Mouse (Mus musculus) limb, embryonic 12.5 days (tissue): Measurements from ENCODE around the gene Cd53. TPM values are rescaled to one million over a fixed set of nuclear protein-coding genes. Genes with fewer than 3 reads are reported as not detected.
A peak's percentile ranks its signal among the peaks of the same experiment; 100 is the strongest.

Experiments used
- ATAC-seq: fragments of 200-750 bp; cut with Nextera tagmentation; 2 replicates; pipeline ENCODE4 v1.8.0; 2017; ENCODE audit warnings: low read depth, moderate TSS enrichment; ENCODE audit not compliant: insufficient number of reproducible peaks, insufficient read depth, low FRiP score, low TSS enrichment
- H3K27ac ChIP-seq: fragments of 300-500 bp; sonication (generic); 2 replicates; pipeline ENCODE4 v1.5.1; 2016; ENCODE audit warnings: mild to moderate bottlenecking, moderate library complexity
- H3K27me3 ChIP-seq: fragments of 300-500 bp; sonication (generic); 2 replicates; pipeline ENCODE4 v1.6.1; 2016; ENCODE audit warnings: mild to moderate bottlenecking, moderate library complexity
- H3K36me3 ChIP-seq: fragments of 300-500 bp; sonication (generic); 2 replicates; pipeline ENCODE4 v1.6.1; 2016; ENCODE audit warnings: mild to moderate bottlenecking, moderate library complexity
- H3K4me1 ChIP-seq: fragments of 300-500 bp; sonication (generic); replicated peaks from 2 replicates; pipeline ENCODE4 v1.6.1; 2016
- H3K4me2 ChIP-seq: fragments of 300-500 bp; sonication (generic); 2 replicates; pipeline ENCODE4 v1.6.1; 2016; ENCODE audit warnings: mild to moderate bottlenecking, moderate library complexity
- H3K4me3 ChIP-seq: fragments of 300-500 bp; sonication (generic); replicated peaks from 2 replicates; pipeline ENCODE4 v1.5.1; 2016; ENCODE audit warnings: mild to moderate bottlenecking
- H3K9ac ChIP-seq: fragments of 300-500 bp; sonication (generic); replicated peaks from 2 replicates; pipeline ENCODE4 v1.6.1; 2016; ENCODE audit warnings: mild to moderate bottlenecking, moderate library complexity
- H3K9me3 ChIP-seq: fragments of 300-500 bp; sonication (generic); 2 replicates; pipeline ENCODE4 v1.6.1; 2016; ENCODE audit warnings: mild to moderate bottlenecking, moderate library complexity
- WGBS: fragments of 180-500 bp; shearing (Covaris S2); methylation state at CpG from one replicate; pipeline ENCODE4 v1.1.7; 2016; 5-methylcytosine and 5-hydroxymethylcytosine counted together
- polyA plus RNA-seq: library from polyadenylated mRNA; unstranded; fragments of >200 nt; fragmentation: Nextera tagmentation; extraction: Ambion mirVana; gene quantifications from 2 replicates; pipeline ENCODE4 v1.2.1, GENCODE M21; 2016

Gene Cd53
- polyA plus RNA-seq, 1 experiment from 2014 or later, result 3.0 TPM

DNA sequence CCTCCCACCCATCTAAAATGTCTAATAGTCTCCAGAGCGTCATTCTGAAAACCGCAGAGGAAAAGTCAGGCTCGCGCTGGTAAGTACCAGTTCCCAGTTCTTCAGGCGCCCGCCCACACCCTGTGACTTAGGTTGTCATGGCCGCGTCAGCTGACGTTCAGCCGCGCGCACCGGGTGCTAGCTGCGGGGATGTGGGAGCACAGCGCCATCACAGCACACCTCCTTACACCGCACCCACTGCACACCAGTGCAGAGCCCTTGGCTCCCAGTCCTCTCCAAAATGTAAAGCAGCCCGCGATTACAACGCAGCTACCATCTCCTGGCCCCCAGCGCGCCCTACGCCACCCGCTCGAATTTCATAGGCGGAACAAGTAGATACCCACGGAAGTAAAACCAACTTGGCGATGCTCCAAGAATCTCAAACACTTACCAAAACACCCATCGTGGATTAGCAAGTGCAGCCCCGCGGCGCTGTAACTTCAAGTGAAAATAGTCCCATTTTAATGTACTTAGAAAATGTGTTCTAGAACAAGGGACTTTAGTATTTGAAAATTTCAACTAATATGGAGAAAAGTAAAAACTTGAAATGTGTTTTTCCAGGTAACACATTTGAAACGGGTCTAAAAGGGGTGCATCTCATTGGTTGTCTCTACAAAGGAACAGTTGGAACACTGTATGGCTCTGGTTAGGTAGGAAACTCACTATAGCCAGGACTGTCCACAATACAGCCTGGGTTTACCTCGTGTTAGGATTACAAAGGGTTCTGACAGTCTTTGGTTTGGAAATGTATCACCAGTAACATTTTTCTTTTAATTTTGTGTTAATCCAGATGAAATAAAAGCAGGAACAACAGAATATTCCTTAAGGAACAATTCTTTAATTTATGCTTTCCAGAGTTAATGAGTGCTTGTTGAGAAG, 67.7 kb downstream of the Cd53 start:
- H3K27ac ChIP-seq, result peak overlapping the region; percentile 94
- peak overlapping the region; percentile 62 for H3K4me2 ChIP-seq
- no peaks in the 10 kb centered on the region for H3K4me1 ChIP-seq
- H3K27me3 ChIP-seq, result no peaks in the 10 kb centered on the region; the same call in 1 of the 2 replicates
- peaks cover 5% of the 10 kb centered on the region; the same call in 1 of the 2 replicates for H3K9me3 ChIP-seq
- H3K36me3 ChIP-seq, result no peaks in the 10 kb centered on the region
- ATAC-seq, result peak; percentile 95
- WGBS, result 3% methylated on average over 33 of the region's 33 CpGs
- H3K4me3 ChIP-seq, result peak overlapping the region; percentile 62
- H3K9ac ChIP-seq, result peak overlapping the region; percentile 63

DNA sequence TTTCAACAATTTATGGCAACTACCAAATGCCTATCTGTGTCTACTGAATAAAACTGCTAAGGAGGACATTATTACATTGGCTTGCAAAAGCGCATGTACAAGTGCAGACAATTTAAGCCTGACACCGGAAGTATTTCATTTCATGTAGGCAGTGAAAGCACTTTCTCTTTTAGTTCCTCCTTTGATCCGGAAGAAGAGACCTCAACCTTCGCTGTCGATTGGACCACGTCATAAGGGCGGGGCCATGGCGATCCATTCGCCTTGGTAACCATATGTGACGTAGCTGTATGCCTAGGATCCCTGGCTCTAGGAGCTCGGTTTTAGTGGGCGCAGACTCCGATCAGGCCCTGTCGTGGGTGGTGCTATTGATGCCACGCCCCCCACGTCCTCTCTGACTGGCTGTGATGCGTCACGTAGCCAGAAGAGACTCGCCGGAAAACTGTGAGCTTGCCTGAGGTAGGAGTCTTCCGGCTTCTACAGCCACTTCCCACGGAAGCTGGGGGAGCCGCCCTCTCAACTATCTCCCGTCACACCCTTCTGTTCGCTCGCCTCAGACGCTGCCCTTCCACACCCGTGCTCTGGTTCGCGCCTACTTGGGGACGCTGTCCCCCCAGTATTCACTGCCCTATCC, 68.4 kb downstream of the Cd53 start:
- WGBS, result 2% methylated on average over 31 of the region's 31 CpGs
- no peaks in the 10 kb centered on the region; the same call in 1 of the 2 replicates for H3K27me3 ChIP-seq
- peaks cover 1% of the 10 kb centered on the region; the same call in 1 of the 2 replicates for H3K9me3 ChIP-seq
- peak overlapping the region; percentile 63 for H3K9ac ChIP-seq
- H3K4me2 ChIP-seq, result peak overlapping the region; percentile 62
- H3K27ac ChIP-seq, result peak overlapping the region; percentile 94
- peak overlapping the region; percentile 62 for H3K4me3 ChIP-seq
- peak; percentile 99 for ATAC-seq
- no peaks in the 10 kb centered on the region for H3K36me3 ChIP-seq
- no peaks in the 10 kb centered on the region for H3K4me1 ChIP-seq

Other genes with a start within 250 kb of the Cd53 start
- 39.6 and 40.2 TPM in 2 replicates for gene Dram2, start 242.4 kb downstream of the Cd53 start, polyA plus RNA-seq
- gene Cept1, start 242.3 kb downstream of the Cd53 start, polyA plus RNA-seq, result 50.6 and 53.9 TPM in 2 replicates
- 14.4 and 15.8 TPM in 2 replicates for gene Lrif1, start 105.2 kb downstream of the Cd53 start, polyA plus RNA-seq
- not detected in 2 replicates for gene Olfr266, start 36.1 kb upstream of the Cd53 start, polyA plus RNA-seq
- gene Kcna3, start 246.0 kb upstream of the Cd53 start, polyA plus RNA-seq, result 2.9 and 3.0 TPM in 2 replicates